Mouse (Mus musculus) hematopoietic multipotent progenitor cell, adult 10-12 weeks (in vitro differentiated cells): ENCODE results near the gene Gm1110. TPM values are rescaled to one million over a fixed set of nuclear protein-coding genes. Genes with fewer than 3 reads are reported as not detected.

Source experiments
- polyA plus RNA-seq: library from polyadenylated mRNA; stranded (reverse); fragments of >175 nt; gene quantifications from 2 replicates; pipeline ENCODE4 v1.2.3, GENCODE M21; 2012; ENCODE audit warnings: low replicate concordance

Gm1110 gene
- polyA plus RNA-seq = not detected in 2 replicates

DNA sequence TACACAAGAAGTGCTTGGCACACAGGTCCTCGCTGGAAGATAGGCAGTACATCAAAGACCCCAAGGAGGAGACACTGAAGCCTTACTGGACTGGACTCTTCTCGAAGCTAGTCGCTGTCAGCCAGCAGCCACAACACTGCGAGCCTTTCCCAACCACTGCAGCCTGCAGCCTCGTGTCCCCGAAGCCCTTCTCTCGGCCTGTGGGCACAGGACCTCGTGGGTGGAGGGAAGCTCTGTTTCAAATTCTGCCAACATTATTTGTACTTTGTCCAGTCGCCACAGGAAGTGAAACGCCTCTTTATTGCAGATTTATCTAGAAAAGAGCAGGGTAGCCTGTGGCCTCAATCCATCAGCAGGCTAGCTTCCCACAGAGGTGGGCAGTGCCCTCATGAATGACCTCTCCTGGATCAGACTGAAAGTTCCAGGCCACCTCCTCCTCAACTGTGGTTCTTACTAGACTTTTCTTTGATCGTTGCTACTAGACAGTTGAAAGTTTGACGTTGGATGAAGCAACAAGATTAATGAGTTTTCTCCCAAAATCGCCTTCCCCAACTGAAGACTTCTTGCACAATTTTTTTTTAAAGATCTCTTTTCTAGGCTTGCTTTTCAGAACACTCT is at the start of gene Gm1110:
Gene Gm1110 (minus strand): TSS at position 203 of the 618 bp plus-strand sequence.

DNA sequence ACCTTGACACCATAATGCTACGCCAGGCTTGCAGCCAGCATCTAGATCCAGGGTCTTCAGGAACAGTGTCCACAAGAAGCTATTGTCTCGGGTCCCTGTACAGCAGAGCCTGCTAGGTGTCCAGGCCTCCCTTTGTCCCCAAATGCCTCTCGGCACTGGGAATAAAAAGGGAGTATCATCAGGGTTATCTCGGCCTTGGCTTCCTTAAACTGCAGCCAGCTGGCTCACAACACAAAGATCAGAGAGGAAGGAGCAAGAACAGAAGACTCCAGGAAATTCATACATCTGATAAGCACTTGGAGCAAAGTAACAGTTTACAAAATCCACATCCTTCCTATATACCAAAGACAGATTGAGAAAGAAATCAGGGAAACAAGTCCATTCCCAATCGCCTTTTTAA is 62.2 kb downstream of the Gm1110 start, which contains the start of gene Glb1l3:
Gene Glb1l3 (minus strand): TSS at position 140 of the 400 bp plus-strand sequence.

Other genes starting within 250 kb of the Gm1110 start
- not detected in 2 replicates for gene B3gat1, start 189.4 kb downstream of the Gm1110 start, polyA plus RNA-seq
- gene Glb1l2, start 116.6 kb downstream of the Gm1110 start, polyA plus RNA-seq = not detected in 2 replicates
- not detected in 2 replicates for gene Glb1l3, start 62.2 kb downstream of the Gm1110 start, polyA plus RNA-seq
- gene Acad8, start 76.5 kb upstream of the Gm1110 start, polyA plus RNA-seq = 0.63 and 0.75 TPM in 2 replicates
- 0.81 and 2.4 TPM in 2 replicates for gene Thyn1, start 76.6 kb upstream of the Gm1110 start, polyA plus RNA-seq
- 16.2 and 44.8 TPM in 2 replicates for gene Vps26b, start 107.0 kb upstream of the Gm1110 start, polyA plus RNA-seq
- 0.85 and 3.2 TPM in 2 replicates for gene Ncapd3, start 107.1 kb upstream of the Gm1110 start, polyA plus RNA-seq
- 0.22 TPM in 1 of 2 replicates, not detected in the other for gene Jam3, start 232.3 kb upstream of the Gm1110 start, polyA plus RNA-seq